Mouse (Mus musculus) adrenal gland, postnatal 14 days (tissue): ENCODE data around the gene Ino80b. TPM values are rescaled to one million over a fixed set of nuclear protein-coding genes. Genes with fewer than 3 reads are reported as not detected.

Experiments
- DNase-seq: peaks from one replicate; pipeline ENCODE4 v3.0.0; 2021; ENCODE audit warnings: mixed read lengths
- microRNA-seq, 2 experiments: library from miRNA; unstranded; fragments of <30 nt; microRNA quantifications; one replicate each; pipeline ENCODE4 v1.2.0; 2021
- total RNA-seq: library from RNA; stranded (reverse); gene quantifications from 2 replicates; pipeline ENCODE4 v1.2.3, GENCODE M21; 2021

Ino80b gene
- total RNA-seq, 1 experiment from 2014 or later, result 19.3 TPM

DNA sequence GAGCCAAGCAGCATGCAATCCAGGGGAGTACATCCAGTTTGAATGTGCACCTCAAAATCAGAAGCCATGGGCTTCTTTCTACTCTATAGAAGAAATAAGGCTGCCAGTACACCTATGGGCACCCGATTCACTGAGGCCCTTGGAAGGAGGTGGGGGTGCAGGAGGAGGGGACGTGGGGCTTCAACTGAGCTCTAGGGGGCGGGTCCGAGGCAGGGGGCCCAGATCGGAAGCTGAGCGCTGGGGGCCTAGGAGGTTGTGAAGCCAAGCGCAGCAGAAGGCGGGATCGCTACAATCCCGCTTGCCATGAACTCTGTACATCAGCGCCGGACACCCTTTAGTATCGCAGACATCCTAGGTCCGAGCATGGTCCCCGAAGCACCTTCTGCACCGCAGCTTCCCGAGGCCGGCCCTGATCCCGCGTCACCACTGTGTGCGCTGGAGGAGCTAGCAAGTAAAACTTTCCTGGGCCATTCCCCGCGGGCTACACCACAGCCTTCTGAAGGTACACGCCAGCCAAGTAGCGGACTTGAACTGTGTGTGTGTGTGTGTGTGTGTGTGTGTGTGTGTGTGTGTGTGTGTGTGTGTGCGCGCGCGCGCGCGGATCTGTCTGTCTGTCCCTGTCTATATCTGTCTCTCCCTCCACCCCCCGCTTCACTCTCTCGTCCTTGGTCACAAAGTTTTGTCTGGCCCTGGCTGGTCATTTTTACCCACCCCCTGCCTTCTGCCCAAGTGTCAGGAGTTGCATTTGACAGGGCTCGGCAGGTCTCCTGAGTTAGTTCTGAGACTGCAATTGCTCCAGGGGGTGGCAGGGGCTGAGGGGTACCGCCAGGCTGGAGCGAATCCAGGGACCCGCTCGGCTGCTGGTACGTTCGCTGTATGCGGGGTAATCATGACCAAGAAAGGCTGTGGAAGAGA is 38.9 kb downstream of the Ino80b start, which contains the start of gene Lbx2:
TSS of gene Lbx2 (plus strand) at position 247 of the 915 bp plus-strand sequence.
- DNase-seq, result peak; percentile 75

DNA sequence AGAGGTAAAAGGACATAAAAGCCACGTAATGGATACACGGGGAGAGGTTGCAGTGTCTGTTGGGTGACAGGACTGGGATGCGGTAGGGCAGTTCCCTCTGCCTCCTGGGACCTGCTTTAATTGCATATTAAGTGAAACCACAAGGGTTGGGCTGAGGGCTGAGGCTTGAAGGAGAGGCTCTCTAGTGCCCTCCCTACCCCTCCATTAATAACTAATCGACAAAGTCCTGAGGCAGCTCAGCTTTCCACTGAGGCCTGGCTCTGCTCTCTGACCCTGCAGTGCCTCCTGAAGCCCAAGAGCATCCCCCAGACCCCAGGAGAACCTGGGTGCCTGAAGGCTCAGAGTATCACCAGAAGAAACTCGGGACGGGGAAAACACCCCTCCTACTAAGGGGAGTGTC is 40.8 kb downstream of the Ino80b start:
- no peak for DNase-seq

GRCm38 (mm10) chr6:83083497-83083896 is 41.7 kb downstream of the Ino80b start:
- peak; percentile 56 for DNase-seq

- no peak for DNase-seq
Observed at GRCm38 (mm10) chr6:83080210-83080609, 45.0 kb downstream of the Ino80b start.

DNA sequence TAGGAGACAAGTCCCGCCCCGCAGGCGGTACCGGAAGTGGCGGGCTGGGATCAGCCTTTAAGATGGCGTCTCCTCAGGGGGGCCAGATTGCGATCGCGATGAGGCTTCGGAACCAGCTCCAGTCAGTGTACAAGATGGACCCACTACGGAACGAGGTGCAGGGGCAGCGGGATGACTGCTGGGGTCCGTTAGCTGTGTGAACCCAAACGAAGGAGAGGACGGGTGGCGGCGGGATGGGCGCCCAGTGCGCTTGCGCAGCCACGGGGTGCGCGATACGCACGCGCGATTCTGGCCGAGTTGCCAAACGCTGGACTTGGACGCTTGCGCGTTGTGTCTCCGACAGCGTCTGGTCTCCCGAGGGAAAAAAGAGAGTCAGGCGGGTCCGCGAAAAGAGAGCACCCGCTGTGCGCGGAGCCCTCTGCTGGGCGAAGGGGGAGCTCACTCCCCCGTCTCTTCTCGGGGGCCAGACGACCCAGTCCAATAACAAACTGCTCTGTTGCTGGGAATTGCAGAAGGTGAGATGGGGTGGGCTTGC is 46.8 kb downstream of the Ino80b start:
- peak; percentile 99 for DNase-seq

DNA sequence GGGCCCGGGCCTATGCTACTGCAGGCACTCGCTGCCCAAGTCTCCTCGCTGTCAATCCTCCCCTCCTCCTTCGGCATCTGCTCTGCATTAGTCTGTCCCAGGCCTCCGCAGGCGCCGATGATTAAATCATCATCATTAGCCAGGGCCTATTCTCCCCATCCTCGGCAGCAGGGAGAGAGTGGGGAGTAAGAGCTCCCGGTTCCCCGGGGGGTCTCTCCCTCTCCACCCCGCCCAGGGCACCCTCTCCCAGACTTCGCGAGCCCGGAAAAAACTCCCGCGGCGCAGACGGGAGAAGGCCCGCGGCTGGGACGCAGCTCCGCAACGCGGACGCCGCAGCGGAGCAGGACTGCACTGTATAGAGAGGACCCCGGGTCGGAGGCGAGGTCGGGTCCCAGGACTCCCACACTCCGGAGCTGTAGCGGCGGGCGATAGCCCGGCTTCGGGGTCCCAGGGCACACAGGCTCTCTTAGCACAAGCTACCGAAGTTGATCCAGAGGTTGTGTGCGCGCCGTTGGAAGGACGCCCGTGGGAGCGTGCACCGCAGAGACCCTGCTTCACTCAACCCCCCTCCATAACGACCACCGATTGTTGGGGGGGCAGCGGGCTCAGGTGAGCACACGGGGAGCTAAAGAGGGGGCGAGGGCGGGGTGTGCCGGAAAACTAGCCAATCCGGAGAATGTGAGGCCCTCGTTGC is 47.5 kb downstream of the Ino80b start, which contains the start of gene Pcgf1:
TSS of gene Pcgf1 (plus strand) at position 240 of the 694 bp plus-strand sequence.
- peak; percentile 74 for DNase-seq

- DNase-seq, result no peak
Observed at GRCm38 (mm10) chr6:83074979-83075378, 50.3 kb downstream of the Ino80b start.

Small RNAs within 50 kb of the gene (microRNA-seq; reads per million reads assigned to microRNA genes)
- gene Mir3470a, result 0 reads per million in 2 experiments

Other genes with a start within 250 kb of the Ino80b start
- 0.48 and 1.8 TPM in 2 replicates for gene Sema4f, start 185.7 kb downstream of the Ino80b start, total RNA-seq
- gene M1ap, start 178.5 kb downstream of the Ino80b start, total RNA-seq, result not detected in 2 replicates
- 8.3 and 13.0 TPM in 2 replicates for gene Dok1, start 92.0 kb downstream of the Ino80b start, total RNA-seq
- 2.8 and 4.1 TPM in 2 replicates for gene Loxl3, start 91.3 kb downstream of the Ino80b start, total RNA-seq
- 164 and 190 TPM in 2 replicates for gene Aup1, start 70.9 kb downstream of the Ino80b start, total RNA-seq
- gene Htra2, start 70.2 kb downstream of the Ino80b start, total RNA-seq, result 50.7 and 59.3 TPM in 2 replicates
- gene Dqx1, start 67.6 kb downstream of the Ino80b start, total RNA-seq, result 2.8 TPM in 2 replicates
- gene Tlx2, start 55.1 kb downstream of the Ino80b start, total RNA-seq, result 9.4 and 10.4 TPM in 2 replicates
- gene Pcgf1, start 47.6 kb downstream of the Ino80b start, total RNA-seq, result 29.2 and 39.8 TPM in 2 replicates
- 6.4 and 9.0 TPM in 2 replicates for gene Lbx2, start 39.1 kb downstream of the Ino80b start, total RNA-seq
- 3.1 and 6.0 TPM in 2 replicates for gene Ccdc142, start 23.8 kb downstream of the Ino80b start, total RNA-seq
- gene Gm42688, start 23.8 kb downstream of the Ino80b start, total RNA-seq, result 4.1 and 5.3 TPM in 2 replicates
- gene Mrpl53, start 16.4 kb downstream of the Ino80b start, total RNA-seq, result 114 and 119 TPM in 2 replicates
- gene Mogs, start 9.9 kb downstream of the Ino80b start, total RNA-seq, result 51.1 and 56.5 TPM in 2 replicates
- 64.5 and 69.3 TPM in 2 replicates for gene Wbp1, start 3.9 kb downstream of the Ino80b start, total RNA-seq
- gene Rtkn, start 10.0 kb upstream of the Ino80b start, total RNA-seq, result 9.1 and 13.6 TPM in 2 replicates
- 1.5 and 2.9 TPM in 2 replicates for gene Wdr54, start 31.0 kb upstream of the Ino80b start, total RNA-seq
- 0.33 and 0.34 TPM in 2 replicates for gene 1700003E16Rik, start 31.0 kb upstream of the Ino80b start, total RNA-seq
- gene Dctn1, start 40.5 kb upstream of the Ino80b start, total RNA-seq, result 102 and 126 TPM in 2 replicates
- 0.30 and 0.98 TPM in 2 replicates for gene Slc4a5, start 94.4 kb upstream of the Ino80b start, total RNA-seq
- gene Mthfd2, start 200.5 kb upstream of the Ino80b start, total RNA-seq, result 21.1 and 24.1 TPM in 2 replicates
- gene Mob1a, start 200.6 kb upstream of the Ino80b start, total RNA-seq, result 75.9 and 79.9 TPM in 2 replicates
- gene Bola3, start 223.7 kb upstream of the Ino80b start, total RNA-seq, result 261 TPM in 2 replicates